Mouse (Mus musculus): ENCODE measurements at regions not wholly inside any gene's neighbourhood (a gene's known extent, or its start where the extent isn't known, plus 50 kb on each side); places are given as distances from the start of the nearest gene placed in this dataset.

DNA sequence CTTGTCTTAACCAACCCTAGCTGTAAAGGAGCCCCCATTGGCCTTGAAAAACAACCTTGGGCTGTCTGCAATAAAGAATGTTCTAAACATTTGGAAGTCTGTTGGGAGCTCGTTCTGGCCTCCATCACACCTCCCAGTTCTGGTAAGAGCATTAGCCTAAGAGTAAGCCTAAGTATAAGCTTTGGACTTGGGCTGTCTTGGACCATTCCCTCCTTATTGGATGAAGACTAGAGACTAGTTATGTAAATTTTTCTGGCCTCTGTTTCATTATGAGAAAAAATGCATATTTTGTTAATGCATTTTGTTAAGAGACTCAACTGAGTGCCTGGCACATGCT, 140.5 kb upstream of the Tmc3 start:
- no peak for TF ChIP-seq NRF1 (IDR thresholded peaks at IDR 0.05; ENCODE audit: insufficient read depth, low read depth, low read length, poor library complexity, severe bottlenecking)
- TF ChIP-seq TBP (IDR thresholded peaks at IDR 0.05; ENCODE audit: low read depth, low read length): no peak
- no peak for TF ChIP-seq UBTF (IDR thresholded peaks at IDR 0.05; ENCODE audit: borderline replicate concordance, insufficient read depth, low read depth, low read length)
- no peak for TF ChIP-seq GATA1 (IDR thresholded peaks at IDR 0.05; ENCODE audit: low read depth, low read length)
- TF ChIP-seq GABPA (IDR thresholded peaks at IDR 0.05; ENCODE audit: low read depth, low read length): no peak
- TF ChIP-seq ZC3H11A (IDR thresholded peaks at IDR 0.05; ENCODE audit: low read depth, low read length): no peak
- TF ChIP-seq USF1 (IDR thresholded peaks at IDR 0.05; ENCODE audit: low read depth, low read length): no peak
- no peak for TF ChIP-seq POLR2AphosphoS2 (IDR thresholded peaks at IDR 0.05; ENCODE audit: low read length)
- no peak for TF ChIP-seq TAL1 (IDR thresholded peaks at IDR 0.05; ENCODE audit: low read length)
- TF ChIP-seq JUND (IDR thresholded peaks at IDR 0.05; ENCODE audit: low read depth, low read length): no peak
- TF ChIP-seq ZKSCAN1 (IDR thresholded peaks at IDR 0.05; ENCODE audit: low read depth, low read length): no peak
- no peak for TF ChIP-seq CTCF (IDR thresholded peaks at IDR 0.05 in 2 of 3, conservative IDR thresholded peaks at IDR 0.05 in 1 of 3; ENCODE audit: control insufficient read depth in 1 of 3, insufficient read depth in 1 of 3, low read depth in 2 of 3, low read length in 3 of 3, poor library complexity in 1 of 3, severe bottlenecking in 1 of 3)
- TF ChIP-seq USF2 (IDR thresholded peaks at IDR 0.05; ENCODE audit: borderline replicate concordance in 1 of 2, insufficient read depth in 1 of 2, low read depth in 1 of 2, low read length in 2 of 2): no peak
- TF ChIP-seq MYB (IDR thresholded peaks at IDR 0.05; ENCODE audit: low read depth, low read length): no peak
- no peak for TF ChIP-seq POLR2AphosphoS5 (IDR thresholded peaks at IDR 0.05; ENCODE audit: borderline replicate concordance, low read depth, low read length)

DNA sequence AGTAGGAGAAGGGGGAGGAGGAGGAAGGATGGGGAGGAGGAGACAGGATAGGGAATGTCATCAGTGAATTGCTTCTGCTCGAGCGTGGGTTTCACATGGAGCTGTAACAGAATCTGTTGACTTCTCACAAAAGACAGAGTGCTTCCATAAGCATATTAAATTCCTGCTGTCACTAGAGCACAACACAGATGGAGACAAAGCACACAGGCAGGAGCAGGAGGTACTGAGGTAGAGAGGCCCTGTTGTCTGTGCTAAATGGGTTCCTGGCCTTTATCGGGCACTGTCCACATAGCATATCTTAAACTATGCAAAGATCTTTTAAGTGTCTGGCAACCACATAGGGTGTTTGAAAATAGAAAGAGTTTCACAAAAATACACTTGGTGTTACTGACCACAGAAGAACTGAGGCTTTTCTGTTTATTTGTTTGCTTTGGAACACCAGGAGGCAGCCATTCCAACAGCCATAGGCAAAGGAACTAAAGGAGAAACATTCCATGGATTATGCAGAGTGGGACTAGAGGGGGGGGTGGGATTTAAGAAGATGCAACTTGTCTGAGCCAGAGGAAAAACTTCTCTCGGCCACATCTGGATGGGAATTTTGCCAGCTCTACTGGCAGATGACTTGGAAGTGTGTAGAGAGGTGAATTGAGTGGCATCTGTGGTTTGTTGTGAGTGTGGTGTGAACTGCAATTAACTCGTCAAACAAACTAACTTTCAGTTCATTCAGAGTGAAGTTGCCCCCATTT, 139.4 kb upstream of the Tmc3 start:
- Histone ChIP-seq H3K27ac (ENCODE audit: control insufficient read depth, low read depth, low read length) (no peak overlapping the region), H3K9me3 (replicated peaks; ENCODE audit: insufficient read depth, low read length) (no peaks in the 10 kb centered on the region), H3K36me3 (ENCODE audit: control insufficient read depth in 1 of 2, insufficient read depth in 2 of 2, low read length in 2 of 2) (no peaks in the 10 kb centered on the region), H3K4me3 (ENCODE audit: control insufficient read depth in 1 of 2, insufficient read depth in 1 of 2, low read depth in 2 of 2, low read length in 2 of 2) (no peak overlapping the region), H3K4me1 (ENCODE audit: control insufficient read depth in 1 of 2, insufficient read depth in 2 of 2, low read length in 2 of 2) (no peaks in the 10 kb centered on the region), H3K27me3 (ENCODE audit: control insufficient read depth in 1 of 2, insufficient read depth in 2 of 2, low read length in 2 of 2) (no peaks in the 10 kb centered on the region), H3K79me2 (ENCODE audit: control insufficient read depth, insufficient read depth, low read length, poor library complexity) (no peaks in the 10 kb centered on the region), H3K9ac (ENCODE audit: control insufficient read depth, low read depth, low read length, poor library complexity, severe bottlenecking) (no peak overlapping the region)
- no peak for DNase-seq (ENCODE audit: low read depth, low spot score)
- TF ChIP-seq USF2 (IDR thresholded peaks at IDR 0.05; ENCODE audit: borderline replicate concordance in 1 of 2, insufficient read depth in 1 of 2, low read depth in 1 of 2, low read length in 2 of 2) (no peak), EP300 (IDR thresholded peaks at IDR 0.05; ENCODE audit: low read depth in 1 of 2, low read length in 2 of 2) (no peak), TAL1 (IDR thresholded peaks at IDR 0.05; ENCODE audit: low read length) (no peak), E2F4 (IDR thresholded peaks at IDR 0.05; ENCODE audit: borderline replicate concordance, low read depth, low read length) (no peak), USF1 (IDR thresholded peaks at IDR 0.05; ENCODE audit: low read depth, low read length) (no peak), SMC3 (IDR thresholded peaks at IDR 0.05; ENCODE audit: low read depth, low read length) (no peak), ZKSCAN1 (IDR thresholded peaks at IDR 0.05; ENCODE audit: low read depth, low read length) (no peak), MXI1 (IDR thresholded peaks at IDR 0.05; ENCODE audit: low read depth, low read length) (no peak), ELF1 (IDR thresholded peaks at IDR 0.05; ENCODE audit: low read depth, low read length) (no peak), JUND (IDR thresholded peaks at IDR 0.05; ENCODE audit: low read depth, low read length) (no peak), MEF2A (IDR thresholded peaks at IDR 0.05; ENCODE audit: extremely low read depth, insufficient replicate concordance, low read depth, low read length, poor library complexity, severe bottlenecking) (no peak), NELFE (IDR thresholded peaks at IDR 0.05; ENCODE audit: low read depth, low read length) (no peak), ETS1 (IDR thresholded peaks at IDR 0.05; ENCODE audit: low read depth, low read length) (no peak), GATA1 (IDR thresholded peaks at IDR 0.05; ENCODE audit: low read depth, low read length) (no peak), MAFK (IDR thresholded peaks at IDR 0.05; ENCODE audit: borderline replicate concordance, low read depth, low read length) (no peak)

More for the DNA sequence above, 140.5 kb upstream of the Tmc3 start:
- Histone ChIP-seq H3K27ac (ENCODE audit: control insufficient read depth, low read depth, low read length) (no peak overlapping the region), H3K9me3 (replicated peaks; ENCODE audit: insufficient read depth, low read length) (no peaks in the 10 kb centered on the region), H3K4me3 (ENCODE audit: control insufficient read depth in 1 of 2, insufficient read depth in 1 of 2, low read depth in 2 of 2, low read length in 2 of 2) (no peak overlapping the region), H3K79me2 (ENCODE audit: control insufficient read depth, insufficient read depth, low read length, poor library complexity) (no peaks in the 10 kb centered on the region), H3K9ac (ENCODE audit: control insufficient read depth, low read depth, low read length, poor library complexity, severe bottlenecking) (no peak overlapping the region), H3K36me3 (ENCODE audit: control insufficient read depth in 1 of 2, insufficient read depth in 2 of 2, low read length in 2 of 2) (no peaks in the 10 kb centered on the region), H3K4me1 (ENCODE audit: control insufficient read depth in 1 of 2, insufficient read depth in 2 of 2, low read length in 2 of 2) (no peaks in the 10 kb centered on the region), H3K27me3 (ENCODE audit: control insufficient read depth in 1 of 2, insufficient read depth in 2 of 2, low read length in 2 of 2) (no peaks in the 10 kb centered on the region)
- DNase-seq (ENCODE audit: low read depth, low spot score): no peak
